Mouse (Mus musculus): Measurements from ENCODE around the gene Tbcel.

The Tbcel gene

DNA sequence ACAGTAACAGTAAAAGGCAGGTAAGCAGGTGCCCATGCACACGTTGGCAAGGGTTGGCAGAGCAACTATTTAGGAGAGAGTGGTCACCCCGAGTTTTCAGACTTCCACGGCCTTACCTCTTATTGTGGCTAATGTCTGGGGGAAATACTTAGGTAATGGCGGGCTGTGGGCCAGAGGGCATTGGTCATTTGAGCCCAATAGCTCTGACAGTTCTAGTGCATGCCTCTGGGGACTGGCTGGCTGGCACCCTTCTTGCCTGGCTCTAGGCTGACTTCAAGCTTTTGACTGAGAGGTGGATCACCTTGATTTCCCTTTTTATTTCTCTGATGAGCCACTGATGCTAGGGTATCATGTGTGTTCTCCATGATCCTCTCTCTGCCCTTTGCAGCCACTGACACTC is 129.5 kb downstream of the Tbcel start:
- no peak for DNase-seq

- no peak for DNase-seq
Measured at GRCm38 (mm10) chr9:42377656-42378055, 130.0 kb downstream of the Tbcel start.

DNA sequence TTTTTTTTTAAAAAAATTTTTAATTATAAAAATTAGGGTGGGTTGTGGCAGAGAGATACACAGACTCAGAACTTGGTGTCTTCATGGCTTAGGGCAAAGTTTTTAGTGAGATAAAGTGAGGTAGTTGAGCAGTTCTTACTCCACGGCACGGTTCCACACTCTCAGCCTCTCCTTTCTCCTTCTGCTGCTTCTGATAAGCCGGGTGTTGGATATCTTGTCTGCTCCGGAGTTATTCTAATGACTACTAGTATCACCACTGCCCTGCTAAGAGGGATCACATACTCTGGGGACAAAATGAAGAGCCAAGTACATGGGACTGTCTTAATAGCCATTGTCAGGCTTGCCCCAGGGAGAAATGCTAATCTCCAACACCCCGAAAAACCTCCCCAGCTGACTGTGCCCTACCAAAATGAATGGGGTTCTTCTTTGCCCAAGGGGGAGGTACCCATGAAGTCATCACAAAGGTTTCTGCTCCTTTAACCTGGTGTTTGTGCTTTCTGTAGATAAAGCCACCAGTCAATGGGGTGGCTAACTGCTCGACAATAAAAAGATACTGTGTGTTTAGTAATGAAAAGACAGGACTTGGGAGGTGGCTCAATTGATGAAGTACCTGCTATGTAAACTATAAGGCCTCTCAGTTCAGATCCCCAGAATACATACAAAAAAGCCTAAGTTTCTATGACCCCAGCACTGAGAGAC is 135.8 kb downstream of the Tbcel start:
- no peak for DNase-seq
